Mouse (Mus musculus) heart, embryonic 11.5 days (tissue): ENCODE measurements around the gene Gm8251. TPM values are rescaled to one million over a fixed set of nuclear protein-coding genes. Genes with fewer than 3 reads are reported as not detected.
A peak's percentile ranks its signal among the peaks of the same experiment; 100 is the strongest.

Experiments used
- ATAC-seq: fragments of 200-750 bp; cut with Nextera tagmentation; replicated peaks from 2 replicates; pipeline ENCODE4 v1.8.0; 2017; ENCODE audit warnings: moderate library complexity; ENCODE audit not compliant: insufficient number of reproducible peaks, low FRiP score, low TSS enrichment
- H3K27ac ChIP-seq: fragments of 300-500 bp; sonication (generic); 2 replicates; pipeline ENCODE4 v1.5.1; 2014; ENCODE audit warnings: mild to moderate bottlenecking, low read depth, low read length
- H3K27me3 ChIP-seq: fragments of 300-500 bp; sonication (generic); 2 replicates; pipeline ENCODE4 v1.6.1; 2014; ENCODE audit warnings: mild to moderate bottlenecking, low read length, mixed read lengths; ENCODE audit not compliant: control insufficient read depth, insufficient read depth
- H3K36me3 ChIP-seq: fragments of 300-500 bp; sonication (generic); 2 replicates; pipeline ENCODE4 v1.6.1; 2014; ENCODE audit warnings: mild to moderate bottlenecking, low read length, moderate library complexity, mixed read lengths; ENCODE audit not compliant: control insufficient read depth, insufficient read depth
- H3K4me1 ChIP-seq: fragments of 300-500 bp; sonication (generic); 2 replicates; pipeline ENCODE4 v1.6.1; 2014; ENCODE audit warnings: low read length; ENCODE audit not compliant: control insufficient read depth, insufficient read depth
- H3K4me2 ChIP-seq: fragments of 300-500 bp; sonication (generic); 2 replicates; pipeline ENCODE4 v1.6.1; 2014; ENCODE audit warnings: mild to moderate bottlenecking, moderate library complexity
- H3K4me3 ChIP-seq: fragments of 300-500 bp; sonication (generic); 2 replicates; pipeline ENCODE4 v1.5.1; 2014; ENCODE audit warnings: low read depth, low read length
- H3K9ac ChIP-seq: fragments of 300-500 bp; sonication (generic); 2 replicates; pipeline ENCODE4 v1.6.1; 2014; ENCODE audit warnings: mild to moderate bottlenecking, low read depth, low read length, moderate library complexity
- H3K9me3 ChIP-seq: fragments of 300-500 bp; sonication (generic); replicated peaks from 2 replicates; pipeline ENCODE4 v1.6.1; 2016; ENCODE audit warnings: low read length; ENCODE audit not compliant: control insufficient read depth
- WGBS: fragments of 180-500 bp; shearing (Covaris S2); extraction: QIAGEN DNeasy Blood & Tissue Kit; methylation state at CpG from one replicate; pipeline ENCODE4 v1.1.7; 2014; ENCODE audit not compliant: insufficient replicate concordance; 5-methylcytosine and 5-hydroxymethylcytosine counted together
- polyA plus RNA-seq: library from polyadenylated mRNA; unstranded; fragments of >200 nt; fragmentation: Nextera tagmentation; extraction: Ambion mirVana; gene quantifications from 2 replicates; pipeline ENCODE4 v1.2.1, GENCODE M21; 2014

The Gm8251 gene
- polyA plus RNA-seq: 0.08 TPM in 1 of 2 replicates, not detected in the other

- H3K9me3 ChIP-seq: no peaks in the 10 kb centered on the region
- no peak within 1 kb of the TSS for H3K27ac ChIP-seq
- no peaks in the 10 kb centered on the region for H3K27me3 ChIP-seq
- H3K36me3 ChIP-seq: no peaks in the 10 kb centered on the region
- no peaks in the 10 kb centered on the region for H3K4me1 ChIP-seq
- no peak within 1 kb of the TSS for H3K4me3 ChIP-seq
- H3K4me2 ChIP-seq: no peak within 1 kb of the TSS
- WGBS: 88% methylated on average over 2 of the region's 2 CpGs
- no peak for ATAC-seq
- no peak within 1 kb of the TSS for H3K9ac ChIP-seq
These were observed at the start of gene Gm8251 for GRCm38 (mm10) chr1:44061836-44062235. Gene Gm8251 (minus strand): TSS chr1:44061936.

GRCm38 (mm10) chr1:44102939-44103338 is 41.2 kb upstream of the Gm8251 start:
- WGBS: 15% methylated on average over 5 of the region's 5 CpGs
- Histone ChIP-seq H3K27ac (no peak overlapping the region), H3K4me3 (peak overlapping the region; percentile 77), H3K27me3 (no peaks in the 10 kb centered on the region), H3K4me2 (peak overlapping the region; percentile 71), H3K9ac (peak overlapping the region; percentile 63; the same call in 1 of the 2 replicates), H3K4me1 (peaks cover 4% of the 10 kb centered on the region; the same call in 1 of the 2 replicates), H3K9me3 (no peaks in the 10 kb centered on the region), H3K36me3 (peaks cover 8% of the 10 kb centered on the region; the same call in 1 of the 2 replicates)
- ATAC-seq: no peak

GRCm38 (mm10) chr1:44102259-44102717 is 40.6 kb upstream of the Gm8251 start, which contains the start of gene Tex30:
Gene Tex30 (minus strand): TSS chr1:44102441.
- Histone ChIP-seq H3K27me3 (no peaks in the 10 kb centered on the region), H3K9ac (peak within 1 kb of the TSS; percentile 83), H3K9me3 (no peaks in the 10 kb centered on the region), H3K27ac (peak within 1 kb of the TSS; percentile 95), H3K4me3 (peak within 1 kb of the TSS; percentile 77), H3K36me3 (peaks cover 5% of the 10 kb centered on the region; the same call in 1 of the 2 replicates), H3K4me2 (peak within 1 kb of the TSS; percentile 71), H3K4me1 (peaks cover 4% of the 10 kb centered on the region; the same call in 1 of the 2 replicates)
- peak; percentile 94 for ATAC-seq
- under 1% methylated on average over 47 of the region's 55 CpGs for WGBS

- no peaks in the 10 kb centered on the region for H3K27me3 ChIP-seq
- H3K36me3 ChIP-seq: peaks cover 5% of the 10 kb centered on the region; the same call in 1 of the 2 replicates
- H3K4me3 ChIP-seq: peak overlapping the region; percentile 77
- peak overlapping the region; percentile 71 for H3K4me2 ChIP-seq
- peak overlapping the region; percentile 83 for H3K9ac ChIP-seq
- peaks cover 4% of the 10 kb centered on the region; the same call in 1 of the 2 replicates for H3K4me1 ChIP-seq
- WGBS: under 1% methylated on average over 53 of the region's 55 CpGs
- H3K9me3 ChIP-seq: no peaks in the 10 kb centered on the region
- H3K27ac ChIP-seq: peak overlapping the region; percentile 95
- peak; percentile 76 for ATAC-seq
These were observed 39.9 kb upstream of the Gm8251 start for GRCm38 (mm10) chr1:44101448-44102225.

- Histone ChIP-seq H3K27ac (no peak overlapping the region), H3K27me3 (no peaks in the 10 kb centered on the region), H3K4me2 (no peak overlapping the region), H3K9ac (no peak overlapping the region), H3K9me3 (no peaks in the 10 kb centered on the region), H3K4me3 (no peak overlapping the region), H3K4me1 (no peaks in the 10 kb centered on the region), H3K36me3 (no peaks in the 10 kb centered on the region)
- 0% methylated on average over 1 of the region's 1 CpGs for WGBS
- no peak for ATAC-seq
These were observed 2.9 kb upstream of the Gm8251 start for GRCm38 (mm10) chr1:44064625-44065024.

- Histone ChIP-seq H3K9me3 (no peaks in the 10 kb centered on the region), H3K4me2 (no peak overlapping the region), H3K27me3 (no peaks in the 10 kb centered on the region), H3K9ac (no peak overlapping the region), H3K27ac (no peak overlapping the region), H3K4me3 (no peak overlapping the region), H3K4me1 (no peaks in the 10 kb centered on the region), H3K36me3 (no peaks in the 10 kb centered on the region)
- no peak for ATAC-seq
- WGBS: 87% methylated on average over 6 of the region's 6 CpGs
These were observed 1.7 kb upstream of the Gm8251 start for GRCm38 (mm10) chr1:44063439-44063838.

GRCm38 (mm10) chr1:44057805-44058204 is 3.9 kb downstream of the Gm8251 start:
- Histone ChIP-seq H3K9ac (no peak overlapping the region), H3K9me3 (no peaks in the 10 kb centered on the region), H3K36me3 (no peaks in the 10 kb centered on the region), H3K27ac (no peak overlapping the region), H3K27me3 (no peaks in the 10 kb centered on the region), H3K4me3 (no peak overlapping the region), H3K4me2 (no peak overlapping the region), H3K4me1 (no peaks in the 10 kb centered on the region)
- ATAC-seq: no peak
- WGBS: 75% methylated on average over 3 of the region's 3 CpGs

GRCm38 (mm10) chr1:44046556-44046955 is 15.2 kb downstream of the Gm8251 start:
- ATAC-seq: no peak

More at GRCm38 (mm10) chr1:44046556-44046955, 15.2 kb downstream of the Gm8251 start:
- Histone ChIP-seq H3K4me2 (no peak overlapping the region), H3K9me3 (no peaks in the 10 kb centered on the region), H3K27me3 (no peaks in the 10 kb centered on the region), H3K4me3 (no peak overlapping the region), H3K36me3 (no peaks in the 10 kb centered on the region), H3K9ac (no peak overlapping the region), H3K4me1 (no peaks in the 10 kb centered on the region), H3K27ac (no peak overlapping the region)
- WGBS: 72% methylated on average over 2 of the region's 2 CpGs
